Mouse (Mus musculus) mesoderm, embryonic 11.5 days (tissue): Measurements from ENCODE around the gene Arfgef3.

Experiments
- DNase-seq: peaks from one replicate; pipeline ENCODE4 v3.0.0-alpha.2; 2012; ENCODE audit warnings: low read depth, low spot score

Arfgef3 gene

DNA sequence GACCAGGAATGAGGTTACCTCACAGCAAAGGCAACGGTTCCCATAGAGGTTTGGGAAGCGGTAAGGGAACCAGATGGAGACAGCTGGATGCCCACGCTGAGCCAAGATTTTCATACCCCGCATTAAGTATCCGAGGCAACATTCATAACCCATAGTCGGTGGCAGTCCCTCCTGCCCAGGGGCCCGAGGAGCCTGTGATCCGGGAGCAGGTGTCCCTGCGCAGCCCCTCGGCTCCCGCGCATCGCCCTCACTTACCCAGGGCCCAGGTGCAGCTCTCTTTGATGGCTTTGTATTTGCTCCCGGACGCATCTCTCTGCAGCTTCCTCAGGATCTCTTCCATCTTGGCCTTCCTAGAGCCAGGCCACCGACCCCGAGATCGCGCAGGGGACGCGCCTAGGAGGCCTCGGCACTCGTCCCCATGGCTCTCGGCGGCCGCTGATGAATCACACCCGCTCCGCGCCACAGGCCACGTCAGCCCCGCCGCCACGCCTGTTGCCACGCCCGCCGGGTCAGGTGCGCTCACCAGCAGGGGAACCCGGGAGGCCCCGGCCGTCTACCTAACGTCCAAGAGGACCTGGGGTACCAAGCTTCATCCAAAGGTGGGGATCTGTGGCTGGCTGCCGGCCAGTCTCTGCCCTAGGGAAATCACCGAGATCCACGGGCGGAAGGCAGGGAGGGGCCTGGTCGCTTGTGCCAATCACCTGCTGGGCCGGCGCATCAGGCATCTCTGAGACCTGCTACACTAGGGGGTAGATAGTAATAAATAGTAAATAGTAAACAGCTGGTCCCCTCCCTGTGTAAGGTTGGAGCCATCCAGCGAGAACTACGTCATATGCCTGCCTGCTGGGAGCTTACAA lies at the start of gene Arfgef3:
TSS of gene Arfgef3 (minus strand) at position 664 of the 857 bp plus-strand sequence.
- peak; percentile 31 for DNase-seq

DNA sequence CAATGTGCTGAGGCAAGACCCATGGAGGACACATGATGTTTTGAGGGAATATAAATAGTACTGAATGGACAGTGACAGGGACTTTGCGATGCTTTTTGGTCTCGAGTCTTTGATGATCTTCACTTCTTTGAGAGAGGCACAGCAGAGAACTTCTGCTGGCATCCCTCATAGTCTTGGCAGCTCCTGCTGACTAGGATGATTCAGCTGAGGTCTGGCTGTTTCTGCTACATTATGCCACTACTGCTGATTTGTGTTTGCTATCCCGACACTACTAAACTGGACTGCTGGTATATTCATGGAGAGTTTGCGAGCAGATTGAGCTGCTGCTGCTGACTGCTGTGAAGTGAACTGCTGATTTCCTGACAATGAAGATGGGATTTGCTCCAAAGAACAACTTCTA lies 46.3 kb upstream of the Arfgef3 start:
- DNase-seq, result no peak

DNA sequence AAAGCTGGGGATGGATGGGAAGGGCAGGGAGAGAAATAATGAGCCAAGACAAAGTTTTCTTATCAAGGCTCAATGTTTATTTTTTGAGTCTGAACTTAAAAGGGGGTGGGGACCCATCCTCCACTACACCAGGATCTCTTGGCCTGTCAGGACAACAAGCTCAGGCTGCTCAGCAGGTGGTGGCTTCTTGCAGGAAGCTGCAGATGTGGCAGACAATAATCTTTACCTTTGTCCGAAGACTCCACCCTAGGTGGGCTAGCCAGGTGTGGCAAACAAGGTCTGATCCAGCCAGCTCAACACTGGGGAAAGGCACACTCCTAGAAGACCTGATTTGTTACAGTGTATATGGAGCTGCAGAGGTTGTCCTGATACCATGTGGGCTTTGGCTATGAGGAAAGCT lies 44.9 kb upstream of the Arfgef3 start:
- DNase-seq, result no peak

GRCm38 (mm10) chr10:18786693-18787092 lies 42.9 kb upstream of the Arfgef3 start, which contains the start of gene Gm4922:
Gene Gm4922, minus strand, starts transcription at chr10:18786793.
- no peak for DNase-seq

- no peak for DNase-seq
Observed at GRCm38 (mm10) chr10:18777546-18777945, 33.8 kb upstream of the Arfgef3 start.

DNA sequence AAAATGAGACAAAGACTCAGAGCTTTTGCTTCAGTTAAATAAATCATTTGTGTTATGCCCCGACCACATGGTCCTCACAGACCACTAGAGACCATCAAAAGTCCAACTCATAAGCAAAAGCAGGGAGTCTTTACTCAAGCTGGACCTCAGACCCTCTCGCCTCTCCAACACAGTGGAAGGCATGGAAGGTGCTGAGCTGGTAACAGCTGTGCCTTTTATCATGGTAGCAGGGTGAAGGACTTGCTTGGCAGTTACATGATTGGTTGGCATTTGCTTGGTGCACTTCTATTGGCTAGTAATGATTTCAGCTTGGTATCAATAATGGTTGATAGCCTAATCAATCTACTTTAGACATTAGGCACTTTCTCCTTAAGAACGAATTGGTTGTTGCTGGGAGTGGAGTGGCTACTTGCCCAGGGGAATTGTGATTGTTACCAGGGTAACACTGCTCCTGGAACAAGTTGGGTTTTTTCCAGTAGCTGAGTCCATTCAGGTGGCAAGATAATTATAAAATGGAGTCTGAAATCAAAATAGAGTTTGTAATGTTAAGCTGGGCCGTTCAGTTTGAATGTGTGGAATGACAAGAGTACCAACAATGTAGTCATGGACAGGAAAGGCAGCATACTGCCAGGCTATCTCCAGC lies 28.9 kb upstream of the Arfgef3 start:
- DNase-seq, result no peak

- DNase-seq, result no peak
Observed at GRCm38 (mm10) chr10:18769909-18770308, 26.2 kb upstream of the Arfgef3 start.

GRCm38 (mm10) chr10:18760241-18760640 lies 16.5 kb upstream of the Arfgef3 start:
- peak; percentile 63 for DNase-seq

GRCm38 (mm10) chr10:18750057-18750456 lies 6.3 kb upstream of the Arfgef3 start:
- no peak for DNase-seq

DNA sequence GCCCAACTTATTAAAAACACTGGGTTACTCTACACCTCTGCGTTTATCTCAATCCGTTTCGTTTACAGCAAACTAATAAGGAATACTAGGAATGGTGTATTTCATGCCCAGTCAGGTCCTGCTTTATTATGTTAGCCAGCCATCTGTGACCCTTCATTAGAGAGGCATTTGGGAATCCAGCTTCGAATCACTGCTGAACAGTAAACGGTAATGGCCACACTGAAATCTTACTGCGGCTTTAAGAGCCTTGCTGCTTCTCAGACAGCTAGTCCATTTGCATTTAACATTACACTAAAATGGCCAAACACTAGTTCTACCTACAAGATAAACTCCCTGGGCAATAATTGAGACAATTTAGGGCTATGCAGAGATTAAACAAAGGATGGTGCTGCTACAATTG lies 1.7 kb downstream of the Arfgef3 start:
- DNase-seq, result no peak

- no peak for DNase-seq
Observed at GRCm38 (mm10) chr10:18741024-18741423, 2.7 kb downstream of the Arfgef3 start.

GRCm38 (mm10) chr10:18728548-18728947 lies 15.2 kb downstream of the Arfgef3 start:
- DNase-seq, result no peak

- no peak for DNase-seq
Observed at GRCm38 (mm10) chr10:18711436-18711835, 32.3 kb downstream of the Arfgef3 start.

GRCm38 (mm10) chr10:18710949-18711348 lies 32.8 kb downstream of the Arfgef3 start:
- no peak for DNase-seq

DNA sequence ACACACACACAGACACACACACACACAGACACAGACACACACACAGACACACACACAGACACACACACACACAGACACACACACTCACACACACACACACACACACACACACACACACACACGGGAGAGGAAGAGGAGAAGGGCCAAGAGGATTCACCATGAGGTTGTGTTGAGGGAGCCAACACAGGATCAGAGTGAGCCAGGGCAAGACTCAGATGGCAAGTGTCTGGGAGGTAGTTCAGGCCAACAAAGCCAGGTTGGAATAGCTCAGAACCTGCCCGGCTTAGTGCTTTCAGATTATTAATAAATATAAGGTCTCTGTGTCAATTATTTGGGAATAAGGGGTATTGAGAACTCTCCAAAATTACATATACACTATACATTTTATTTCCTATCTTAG lies 33.9 kb downstream of the Arfgef3 start:
- DNase-seq, result no peak

GRCm38 (mm10) chr10:18708641-18709040 lies 35.1 kb downstream of the Arfgef3 start:
- DNase-seq, result no peak

GRCm38 (mm10) chr10:18704393-18705120 lies 39.2 kb downstream of the Arfgef3 start:
- no peak for DNase-seq

- no peak for DNase-seq
Observed at GRCm38 (mm10) chr10:18701517-18701916, 42.2 kb downstream of the Arfgef3 start.

GRCm38 (mm10) chr10:18700117-18700516 lies 43.6 kb downstream of the Arfgef3 start:
- DNase-seq, result no peak

- DNase-seq, result no peak
Observed at GRCm38 (mm10) chr10:18699151-18699550, 44.6 kb downstream of the Arfgef3 start.

DNA sequence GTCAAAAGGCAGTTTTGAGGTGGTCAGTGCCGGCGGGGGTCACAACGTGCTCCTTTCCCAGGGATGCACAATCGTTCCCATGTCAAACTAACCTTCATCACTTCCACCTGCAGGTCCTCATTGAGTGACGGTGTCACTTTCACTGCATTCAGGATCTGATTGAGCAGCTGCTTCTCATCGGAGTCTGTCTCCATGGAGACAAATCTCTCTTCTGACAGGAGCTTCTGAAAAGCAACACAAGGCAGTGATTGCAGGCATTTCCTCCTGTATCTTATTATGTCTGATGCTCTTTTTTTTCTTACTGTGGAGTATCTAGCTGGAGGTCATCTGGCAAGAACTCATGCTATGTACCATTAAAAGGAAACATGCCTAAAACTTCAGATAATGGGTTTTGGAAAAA lies 47.3 kb downstream of the Arfgef3 start:
- DNase-seq, result no peak

DNA sequence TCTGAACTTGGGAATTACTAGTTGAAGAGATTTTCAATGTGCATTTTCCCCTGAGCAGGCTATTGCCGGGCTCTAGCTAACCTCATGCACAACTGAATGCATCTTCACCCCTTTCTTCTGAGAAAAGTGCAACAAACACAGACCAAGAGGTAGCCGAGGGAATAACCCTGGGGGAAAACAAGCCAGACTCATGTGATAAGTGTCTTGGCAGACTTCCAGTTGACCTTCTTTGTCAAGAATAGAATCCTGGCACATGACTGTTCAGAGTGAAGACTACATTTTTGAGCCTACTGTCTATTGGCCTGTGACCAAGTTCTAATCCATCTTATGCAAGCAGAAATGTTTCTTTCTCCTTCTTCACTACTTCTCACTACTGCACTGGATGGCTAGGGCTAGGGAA lies 55.5 kb downstream of the Arfgef3 start:
- DNase-seq, result no peak
